ENCODE assay signal across 25 mouse cellular contexts in the genomic region with DNA sequence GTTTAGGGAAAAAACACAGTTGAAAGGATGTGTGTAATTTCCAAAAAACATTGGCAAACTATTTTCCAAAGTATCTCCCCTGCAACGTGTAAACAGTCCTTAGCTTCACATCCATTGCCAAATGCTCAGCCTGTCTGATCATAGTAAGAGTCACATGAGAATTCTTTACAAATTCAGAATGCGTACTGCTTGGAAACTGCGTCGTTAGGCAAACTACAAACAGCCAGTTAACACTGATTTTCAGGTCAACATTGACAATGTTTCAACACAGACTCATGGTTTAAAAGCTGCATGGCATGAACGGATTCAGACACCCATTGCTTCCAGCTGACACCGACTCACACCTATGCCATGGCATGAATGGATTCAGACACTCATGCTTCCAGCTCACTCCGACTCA.
"Had no signal": no experiment of that assay in that cellular context is flagged by ENCODE, and none has a peak within 500 bp of the region (broad histone marks: within the 10 kb centered on the region; RNA-seq: fewer than 3 reads in every experiment).

No protein-coding gene starts in this region.

- H3K9me3 ChIP-seq: heart, embryonic 12.5 days; hindbrain, embryonic 10.5 days; hindbrain, embryonic 12.5 days; intestine, embryonic 15.5 days; limb, embryonic 13.5 days; limb, embryonic 15.5 days; liver, embryonic 12.5 days had no signal

- ATAC-seq: hindbrain, embryonic 16.5 days; inflammation-experienced regulatory T-cells, adult 6 months; intestine, embryonic 15.5 days; intestine, postnatal 0 days; liver, embryonic 12.5 days had no signal

- H3K27ac ChIP-seq: gastrocnemius, adult 2 months; heart, adult 2 months; hindbrain, embryonic 10.5 days; hindbrain, embryonic 12.5 days; hindbrain, embryonic 14.5 days; intestine, embryonic 15.5 days; limb, embryonic 13.5 days; limb, embryonic 15.5 days; liver, embryonic 12.5 days; liver, embryonic 14.5 days had no signal

- DNase-seq: gastrocnemius, adult 2 months; gastrocnemius, postnatal 10 days; gastrocnemius, postnatal 25 days; heart, adult 2 months; heart, postnatal 10 days; heart, postnatal 4 days; kidney, adult 18-20 months; kidney, adult 8-10 months; kidney, postnatal 10 days; kidney, postnatal 36 days; layer of hippocampus, adult 9-11 months; layer of hippocampus, postnatal 36 days; left cerebral cortex, postnatal 4 days had no signal

- H3K4me2 ChIP-seq: heart, embryonic 12.5 days; hindbrain, embryonic 12.5 days; hindbrain, embryonic 14.5 days; intestine, embryonic 15.5 days; limb, embryonic 13.5 days; limb, embryonic 15.5 days; liver, embryonic 12.5 days had no signal

- H3K4me1 ChIP-seq: heart, embryonic 12.5 days; hindbrain, embryonic 10.5 days; hindbrain, embryonic 12.5 days; limb, embryonic 15.5 days; liver, embryonic 12.5 days had no signal

- H3K4me3 ChIP-seq: gastrocnemius, adult 2 months; heart, adult 2 months; heart, embryonic 12.5 days; hindbrain, embryonic 10.5 days; hindbrain, embryonic 12.5 days; intestine, embryonic 15.5 days; limb, embryonic 13.5 days; limb, embryonic 15.5 days; liver, embryonic 12.5 days had no signal

- H3K27me3 ChIP-seq: heart, embryonic 12.5 days; hindbrain, embryonic 12.5 days; intestine, embryonic 15.5 days; limb, embryonic 13.5 days; limb, embryonic 15.5 days; liver, embryonic 12.5 days had no signal

- H3K36me3 ChIP-seq: heart, embryonic 12.5 days; hindbrain, embryonic 10.5 days; hindbrain, embryonic 12.5 days; intestine, embryonic 15.5 days; limb, embryonic 13.5 days; limb, embryonic 15.5 days; liver, embryonic 12.5 days had no signal

- H3K9ac ChIP-seq: heart, embryonic 12.5 days; hindbrain, embryonic 12.5 days; hindbrain, embryonic 14.5 days; intestine, embryonic 15.5 days; limb, embryonic 13.5 days; limb, embryonic 15.5 days; liver, embryonic 12.5 days; liver, embryonic 14.5 days had no signal
